Mouse (Mus musculus): ENCODE measurements around the gene Arsg.
"Not testable (repeated sequence)": the region's sequence is repeated elsewhere in the genome, so short reads cannot be mapped to it uniquely, and the experiment has no call there.

The Arsg gene

DNA sequence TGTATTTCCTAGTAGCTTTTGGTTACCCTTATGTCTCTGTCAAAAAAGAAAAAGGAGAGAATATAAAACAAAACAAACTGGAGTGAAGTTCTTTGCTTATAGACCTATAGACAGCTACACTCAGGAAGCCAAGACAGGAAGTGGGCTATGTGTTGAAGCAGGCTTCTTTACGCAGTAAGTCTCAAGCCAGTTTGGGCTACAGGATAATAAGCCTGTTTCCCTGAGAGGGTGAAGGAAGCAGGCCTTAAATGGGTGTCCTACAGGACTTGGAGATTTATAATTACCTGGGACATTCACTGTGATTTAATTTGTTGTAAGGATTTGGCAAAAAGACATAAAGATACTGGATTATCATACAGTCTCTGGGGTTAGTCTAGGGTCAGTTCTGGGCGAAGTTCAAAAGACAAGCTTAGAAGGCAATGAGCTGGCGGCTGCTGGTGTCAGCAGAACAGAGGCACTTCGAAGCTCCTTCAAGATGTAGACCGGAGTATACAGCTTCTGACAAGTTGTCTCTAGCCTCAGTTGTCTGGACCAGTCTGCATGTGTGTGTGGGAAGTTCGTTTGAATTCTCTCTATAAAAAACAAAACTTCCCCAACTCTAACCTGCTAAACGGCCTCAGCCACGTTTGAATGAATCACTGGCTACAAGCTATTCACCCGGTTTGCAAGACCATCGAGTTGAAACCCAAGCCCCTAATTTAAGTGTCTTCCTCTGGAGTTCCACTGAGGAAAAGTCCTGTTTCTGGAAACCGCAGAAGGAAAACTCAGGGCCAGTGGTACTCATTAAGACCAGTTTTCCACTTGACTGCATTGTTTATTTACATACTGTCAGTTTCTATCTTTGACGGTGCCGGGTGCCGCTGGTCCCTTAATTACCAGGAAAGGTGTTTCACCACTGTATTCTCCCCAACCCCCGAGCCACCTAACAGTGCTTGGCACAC lies 2.0 kb upstream of the Arsg start:
- no peak for DNase-seq

DNA sequence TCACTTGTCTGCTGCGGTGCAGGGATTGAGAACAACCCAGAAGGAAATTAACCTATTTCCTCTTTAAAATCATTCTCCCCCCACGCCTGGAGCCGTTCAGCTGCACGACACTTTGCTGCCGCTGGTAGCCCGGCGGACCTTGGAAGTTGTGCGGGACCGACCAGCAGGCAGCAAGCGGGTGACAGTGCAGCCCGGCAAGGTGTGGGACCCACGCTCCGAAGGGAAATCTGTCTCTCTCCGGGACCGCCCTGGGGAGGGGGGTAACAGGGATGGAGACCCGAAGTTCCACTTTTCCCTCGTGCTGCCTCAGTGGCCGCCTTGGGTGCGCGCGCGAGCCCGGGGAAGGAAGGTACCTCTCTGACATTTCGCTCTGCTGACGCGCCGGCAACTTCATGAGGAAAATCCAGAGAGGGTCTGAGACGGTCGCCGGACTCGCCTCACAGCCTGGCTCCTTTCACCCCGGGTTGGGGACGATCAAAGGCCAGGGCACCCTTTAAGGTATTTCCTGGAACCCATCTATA lies 943 bp upstream of the Arsg start:
- peak; percentile 45 for DNase-seq

DNA sequence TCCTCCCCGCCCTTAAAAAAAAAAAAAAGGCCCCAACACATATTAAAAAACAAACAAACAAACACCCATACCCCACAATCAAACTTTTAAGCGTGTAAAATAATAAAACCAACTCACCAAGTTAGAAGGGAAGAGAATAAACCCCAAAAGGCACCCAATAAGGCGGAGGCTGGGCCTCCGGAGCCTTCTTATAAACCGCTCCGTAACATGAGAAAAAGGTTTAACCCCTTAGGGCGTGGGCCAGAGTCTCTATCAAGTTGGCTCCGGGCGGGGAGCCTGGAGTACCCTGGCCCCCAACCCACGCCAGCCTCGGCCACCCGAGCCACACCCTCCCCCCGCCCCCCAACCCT lies 378 bp upstream of the Arsg start:
- DNase-seq = no peak

DNA sequence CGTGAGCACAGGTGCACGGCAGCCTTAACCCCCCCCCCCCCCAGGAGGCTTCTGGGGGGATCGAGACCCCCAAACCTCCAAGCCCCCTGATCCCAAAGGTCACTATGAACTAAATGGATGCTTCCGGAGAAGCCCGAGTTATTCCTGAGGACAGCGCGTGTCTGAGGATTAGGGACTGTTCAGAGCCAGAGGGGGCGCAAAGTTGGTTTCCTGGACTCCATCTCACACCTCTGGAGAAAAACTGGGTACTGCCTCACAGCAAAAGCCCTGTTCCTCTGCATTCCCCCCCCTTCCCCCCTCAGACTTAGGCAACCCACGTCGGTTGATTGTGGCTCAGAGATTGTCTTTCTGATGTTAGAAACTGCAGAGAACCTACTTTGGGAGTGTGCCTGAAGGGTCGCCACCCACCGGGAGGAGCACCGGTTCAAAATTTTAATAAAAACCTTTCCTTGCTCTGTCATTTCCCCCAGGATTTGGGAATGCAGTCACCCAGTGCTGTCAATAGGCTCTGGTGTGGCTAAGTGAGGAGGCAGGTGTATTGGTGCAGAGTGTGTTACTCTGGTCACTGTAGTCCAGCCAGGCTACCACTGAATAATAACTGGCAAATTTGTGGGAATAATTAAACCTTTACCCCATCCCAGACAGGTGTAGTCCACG lies 1.0 kb downstream of the Arsg start:
- no peak for DNase-seq

DNA sequence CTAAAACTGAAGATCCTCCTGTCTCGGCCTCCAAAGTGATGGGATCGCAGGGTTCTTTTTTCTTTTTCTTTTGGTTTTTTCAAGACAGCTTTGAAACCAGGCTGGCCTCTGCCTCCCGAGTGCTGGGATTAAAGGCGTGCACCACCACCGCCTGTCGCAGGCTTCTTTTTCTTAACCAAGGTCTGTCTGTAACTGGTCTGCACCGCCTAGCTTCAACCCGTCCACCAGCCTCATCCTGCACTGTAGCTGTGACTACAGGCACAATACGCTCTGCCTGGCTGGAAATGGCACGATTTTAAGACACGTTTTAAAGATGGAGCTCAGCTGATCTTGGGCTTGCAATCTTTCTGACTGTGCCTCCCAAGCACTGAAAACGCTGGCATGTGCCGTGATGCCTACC lies 1.7 kb downstream of the Arsg start:
- DNase-seq = no peak

DNA sequence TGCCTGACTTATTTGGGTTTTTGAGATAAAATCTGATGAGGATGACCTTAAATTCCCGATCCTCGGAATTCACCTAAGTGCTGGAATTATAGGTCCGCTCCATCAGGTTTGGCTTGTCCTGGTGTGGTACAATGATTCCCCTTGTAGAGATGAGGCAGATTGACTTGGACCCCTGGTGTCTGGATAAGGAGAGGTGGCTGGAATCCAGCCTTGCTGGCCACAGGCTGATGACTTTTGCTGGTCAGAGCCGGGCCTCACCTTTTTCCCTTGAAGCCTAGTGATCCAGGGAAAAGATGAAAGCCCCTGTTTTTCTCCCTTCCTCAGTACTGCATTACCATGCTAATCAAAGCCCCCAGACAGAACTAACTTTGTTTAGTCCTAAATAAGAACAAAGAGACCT lies 2.5 kb downstream of the Arsg start:
- DNase-seq = no peak

DNA sequence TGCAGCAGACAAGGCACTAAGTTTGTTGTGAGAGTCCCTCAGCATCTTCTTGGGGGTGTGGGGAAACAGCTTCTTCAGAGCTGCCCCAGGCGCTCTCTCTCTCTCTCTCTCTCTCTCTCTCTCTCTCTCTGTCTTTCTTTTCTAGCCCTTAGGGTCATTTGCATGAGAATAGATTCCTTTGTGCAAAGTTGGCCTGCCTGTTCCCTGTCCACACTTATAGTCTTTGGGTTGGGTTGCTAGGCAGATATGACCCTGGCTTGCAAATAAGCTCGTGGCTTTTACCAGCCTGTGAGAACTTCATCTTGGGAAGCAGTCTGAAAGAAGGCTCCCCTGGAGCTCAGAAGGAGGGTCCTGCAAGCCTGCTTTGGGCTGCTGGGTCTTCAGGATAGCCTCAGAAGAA lies 3.1 kb downstream of the Arsg start:
- no peak for DNase-seq

DNA sequence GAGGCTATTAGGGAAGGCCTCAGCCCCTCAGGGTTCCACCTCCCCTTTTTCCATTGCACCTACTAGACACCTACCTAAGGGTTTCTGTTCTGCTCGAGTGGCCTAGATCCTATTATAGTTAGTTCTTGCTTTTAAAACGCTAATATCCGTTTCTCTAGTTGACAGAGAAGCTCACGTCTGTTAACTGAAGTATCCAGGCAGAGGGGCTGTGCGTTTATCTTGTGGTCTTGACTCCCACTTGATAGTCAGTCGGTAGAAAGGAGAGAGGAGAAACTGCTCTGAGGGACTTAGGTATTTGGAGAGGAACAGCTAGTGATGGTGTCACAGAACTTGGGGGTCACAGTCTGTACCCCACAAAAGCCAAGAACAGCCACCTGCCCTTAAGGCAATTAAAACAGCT lies 3.5 kb downstream of the Arsg start:
- DNase-seq = no peak

DNA sequence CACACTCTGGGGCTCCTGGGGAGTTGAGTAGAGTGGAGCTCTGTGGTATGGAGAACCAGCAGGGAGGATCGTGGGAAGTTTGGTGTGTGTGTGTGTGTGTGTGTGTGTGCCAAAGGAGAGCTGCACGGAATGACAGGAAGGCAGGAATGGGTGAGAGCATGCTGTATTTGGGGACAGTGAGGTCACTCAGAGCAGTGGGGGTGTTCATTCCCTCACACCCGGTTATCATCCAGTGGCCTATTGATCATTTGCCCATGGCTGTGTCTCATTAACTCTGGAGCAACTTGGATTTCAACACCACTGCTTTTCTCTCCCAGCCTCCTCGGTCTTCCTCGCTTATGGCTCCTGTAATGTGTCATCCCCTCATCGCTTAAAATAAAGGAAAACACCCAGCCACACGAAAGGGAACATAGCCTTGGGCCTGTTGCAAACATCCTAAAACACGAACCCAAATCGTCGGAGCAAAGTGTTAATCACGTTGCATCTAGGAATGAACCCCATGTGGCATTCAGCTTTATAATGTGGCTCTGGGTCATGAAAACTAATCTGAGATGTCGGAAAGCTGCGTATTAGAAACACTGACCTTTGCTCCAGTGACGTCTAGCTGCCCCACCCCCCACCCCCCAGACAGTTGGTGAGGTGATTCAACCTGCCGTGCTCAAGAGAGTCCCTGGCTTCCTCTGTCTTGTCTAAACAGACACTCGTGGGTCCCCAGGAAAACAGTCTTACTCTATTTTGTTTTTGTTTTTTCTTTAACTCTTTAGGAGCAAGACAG lies 4.6 kb downstream of the Arsg start:
- DNase-seq = no peak

DNA sequence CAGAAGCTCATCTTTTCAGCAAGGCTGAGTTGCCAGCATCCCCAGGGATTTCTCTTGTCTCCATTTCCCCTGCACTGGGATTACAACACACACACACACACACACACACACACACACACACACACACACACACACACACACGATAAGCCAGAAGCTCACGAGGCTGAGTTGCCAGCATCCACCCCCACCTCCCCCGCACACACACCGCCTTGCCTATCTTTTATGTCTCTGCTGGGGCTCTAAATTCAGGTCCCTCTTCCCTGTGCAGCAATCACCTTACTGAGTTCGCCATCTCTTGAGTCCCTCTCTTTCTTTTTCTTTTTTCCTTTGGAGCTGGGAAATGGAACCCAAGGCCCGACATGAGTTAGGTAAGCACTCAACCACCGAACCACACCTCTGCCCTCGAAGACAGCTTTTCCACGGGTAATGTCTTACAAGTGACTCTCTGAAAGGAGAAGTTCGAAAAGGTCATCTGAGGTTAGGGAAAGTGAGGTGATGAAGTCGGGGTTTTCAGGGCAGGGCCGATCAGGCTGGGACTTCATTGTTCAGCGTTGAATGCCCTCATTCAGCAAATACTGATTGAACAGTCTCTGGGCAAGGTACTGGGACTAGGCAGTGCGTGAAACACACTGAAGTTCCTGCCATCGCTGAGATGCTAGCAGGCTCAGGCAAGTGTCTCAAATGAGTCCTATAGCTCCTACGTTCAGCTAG lies 6.6 kb downstream of the Arsg start:
- DNase-seq = no peak

DNA sequence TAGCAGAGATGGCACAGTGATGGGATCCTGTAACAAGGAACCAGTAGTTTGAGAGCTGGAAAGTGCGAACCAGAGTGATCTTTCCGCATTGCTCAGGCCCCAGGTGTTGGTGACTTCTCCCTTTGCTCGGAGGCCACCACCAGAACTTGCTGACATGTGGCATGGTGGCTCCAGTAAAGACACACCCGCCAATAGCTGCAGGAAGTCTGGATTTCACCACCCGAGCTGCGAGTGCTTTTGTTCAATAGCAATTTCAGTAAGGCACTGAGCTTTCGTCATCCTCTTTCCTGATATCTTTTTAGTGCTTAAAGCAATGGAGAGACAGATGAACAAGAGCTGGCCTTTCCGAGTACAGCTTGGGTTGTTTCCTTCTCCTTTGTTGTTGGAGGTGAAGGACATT lies 7.3 kb downstream of the Arsg start:
- no peak for DNase-seq

DNA sequence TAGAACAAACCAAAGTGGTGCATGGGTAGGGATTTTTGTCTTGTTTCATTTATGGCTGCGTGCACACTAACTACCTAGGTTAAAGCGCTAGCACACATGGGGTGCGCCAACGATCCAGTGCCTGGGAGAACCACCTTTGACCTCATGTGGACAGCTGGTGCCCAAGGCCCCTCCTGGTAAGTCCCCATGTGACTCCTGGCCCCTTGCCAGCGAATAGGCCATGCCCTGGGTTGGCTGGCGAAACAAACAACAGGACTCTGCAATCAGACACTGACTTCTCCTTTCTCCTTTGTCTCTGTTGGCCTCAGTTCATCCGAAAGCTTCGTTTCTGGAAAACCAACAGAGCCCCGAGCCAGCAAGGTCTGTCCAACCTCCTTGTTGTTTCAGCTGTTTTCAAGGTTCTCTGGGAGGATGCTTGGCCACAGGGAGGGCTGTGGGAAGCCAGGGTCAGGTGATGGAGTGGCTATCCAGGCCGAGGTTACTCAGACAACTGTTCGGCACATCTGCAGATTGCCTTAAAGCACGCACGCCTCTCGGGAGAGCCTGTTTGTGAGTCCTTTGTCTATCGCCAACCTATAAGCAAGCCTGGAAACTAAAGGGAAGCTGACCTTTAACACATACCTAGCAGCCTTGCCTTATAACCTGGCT lies 12.3 kb downstream of the Arsg start:
- DNase-seq = no peak

DNA sequence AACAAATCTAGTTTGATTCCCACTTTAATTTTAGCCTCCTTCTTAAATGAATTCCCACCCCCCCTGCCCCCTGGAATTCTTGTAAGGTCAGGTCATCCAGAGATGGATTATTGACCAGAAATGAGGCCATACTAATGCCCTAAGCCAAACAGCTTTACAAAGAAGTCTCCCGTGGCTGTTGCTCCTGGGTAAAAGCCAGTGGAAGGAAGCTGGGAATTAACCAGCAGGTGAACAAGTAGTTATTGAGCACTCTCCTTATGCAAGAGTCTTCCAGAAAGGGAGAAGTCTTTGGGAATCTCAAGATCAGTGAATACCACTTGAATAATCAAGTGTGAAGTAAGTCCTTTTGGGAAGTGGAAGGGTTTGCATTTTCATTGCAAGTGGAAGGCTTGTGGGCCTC lies 13.9 kb downstream of the Arsg start:
- no peak for DNase-seq

DNA sequence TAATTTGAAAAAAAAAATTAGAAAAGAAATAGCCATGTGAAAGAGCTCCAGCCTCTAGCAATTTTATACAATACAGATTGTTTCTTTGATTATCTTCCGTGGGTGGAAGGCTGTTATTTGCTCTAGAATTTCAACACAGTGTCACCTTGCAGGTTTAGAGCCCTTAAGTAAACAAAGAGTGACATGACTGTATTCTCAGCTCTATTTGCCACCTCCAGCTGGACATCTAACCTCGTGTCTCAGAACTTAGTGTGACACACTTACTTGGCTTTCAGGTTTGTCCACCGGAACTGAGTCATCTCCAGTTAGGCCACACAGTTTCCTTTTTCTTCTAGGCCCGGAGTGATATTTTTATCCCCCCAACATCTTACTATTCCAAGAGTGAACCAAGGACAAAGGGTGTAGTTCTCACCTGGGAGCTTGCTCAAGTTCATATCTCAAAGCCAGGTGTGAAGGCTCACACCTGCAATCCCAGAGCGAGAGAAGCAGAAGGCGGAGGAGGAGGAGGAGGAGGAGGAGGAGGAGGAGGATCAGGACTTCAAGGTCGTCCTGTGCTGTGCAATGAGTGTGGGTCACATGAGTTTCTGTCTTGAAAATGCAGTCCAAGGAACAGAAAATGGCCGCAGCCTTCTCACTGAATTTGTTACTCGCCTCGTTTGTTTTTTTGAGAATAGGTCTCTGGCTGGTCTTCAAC lies 15.0 kb downstream of the Arsg start:
- no peak for DNase-seq

DNA sequence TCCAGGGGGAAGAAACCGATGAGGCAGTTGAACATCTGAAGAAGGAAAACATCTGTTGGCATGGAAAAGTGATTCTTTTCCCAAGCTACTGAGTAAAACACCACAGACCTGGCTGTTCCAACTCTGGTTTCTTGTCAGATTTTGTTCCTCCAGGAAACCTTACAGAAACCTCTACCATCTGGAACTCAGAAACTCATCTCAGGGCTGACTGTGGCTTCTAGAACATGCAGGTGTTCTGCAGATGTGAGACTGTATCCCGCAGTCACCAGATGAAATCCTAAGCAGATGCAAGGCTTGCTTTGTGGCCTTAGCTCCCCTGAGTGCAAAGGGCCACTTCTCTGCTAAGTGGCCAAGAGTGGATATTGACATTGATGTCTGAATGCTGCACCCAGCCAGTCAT lies 16.6 kb downstream of the Arsg start:
- DNase-seq = no peak

DNA sequence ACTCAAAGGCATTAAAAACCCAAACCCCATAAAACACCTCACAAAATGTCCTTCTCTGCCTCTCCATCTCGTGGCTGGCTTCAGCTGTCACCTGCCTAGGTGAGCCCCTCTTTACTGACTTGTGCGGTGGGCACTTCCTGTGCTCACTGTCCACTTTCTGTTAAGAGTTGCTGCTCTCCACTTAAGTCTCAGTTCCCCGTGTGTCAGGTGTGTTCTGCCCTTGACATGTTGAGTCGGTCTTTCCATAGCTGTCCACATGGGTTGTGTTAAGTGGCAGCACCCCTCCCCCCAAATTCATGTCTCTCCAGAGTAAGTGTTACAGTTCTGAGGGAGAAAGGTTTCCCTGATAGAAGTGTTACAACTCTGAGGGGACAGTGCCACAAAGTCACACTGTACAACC lies 18.7 kb downstream of the Arsg start:
- DNase-seq = no peak

DNA sequence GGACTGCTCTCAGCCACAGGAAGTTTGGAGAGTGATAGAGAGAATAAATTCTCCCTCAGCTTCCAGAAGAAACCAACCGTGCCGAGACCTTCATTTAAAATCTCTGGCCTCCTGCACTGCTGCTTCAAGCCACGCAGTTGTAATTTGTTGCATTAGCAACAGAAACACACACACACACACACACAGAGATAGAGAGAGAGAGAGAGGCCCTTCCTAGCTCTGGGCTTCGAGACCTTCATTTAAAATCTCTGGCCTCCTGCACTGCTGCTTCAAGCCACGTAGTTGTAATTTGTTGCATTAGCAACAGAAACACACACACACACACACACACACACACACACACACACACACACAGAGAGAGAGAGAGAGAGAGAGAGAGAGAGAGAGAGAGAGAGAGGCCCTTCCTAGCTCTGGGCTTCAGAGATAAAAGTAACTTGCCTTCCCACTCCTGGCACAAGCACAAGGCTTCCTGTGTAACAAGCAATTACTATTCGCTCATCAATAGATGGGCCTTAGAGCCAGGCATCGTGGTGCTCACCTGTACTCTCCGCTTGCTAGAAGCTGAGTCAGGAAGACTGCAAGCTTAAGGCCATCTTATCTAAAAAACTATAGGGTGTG lies 19.8 kb downstream of the Arsg start:
- not testable (repeated sequence) for DNase-seq

DNA sequence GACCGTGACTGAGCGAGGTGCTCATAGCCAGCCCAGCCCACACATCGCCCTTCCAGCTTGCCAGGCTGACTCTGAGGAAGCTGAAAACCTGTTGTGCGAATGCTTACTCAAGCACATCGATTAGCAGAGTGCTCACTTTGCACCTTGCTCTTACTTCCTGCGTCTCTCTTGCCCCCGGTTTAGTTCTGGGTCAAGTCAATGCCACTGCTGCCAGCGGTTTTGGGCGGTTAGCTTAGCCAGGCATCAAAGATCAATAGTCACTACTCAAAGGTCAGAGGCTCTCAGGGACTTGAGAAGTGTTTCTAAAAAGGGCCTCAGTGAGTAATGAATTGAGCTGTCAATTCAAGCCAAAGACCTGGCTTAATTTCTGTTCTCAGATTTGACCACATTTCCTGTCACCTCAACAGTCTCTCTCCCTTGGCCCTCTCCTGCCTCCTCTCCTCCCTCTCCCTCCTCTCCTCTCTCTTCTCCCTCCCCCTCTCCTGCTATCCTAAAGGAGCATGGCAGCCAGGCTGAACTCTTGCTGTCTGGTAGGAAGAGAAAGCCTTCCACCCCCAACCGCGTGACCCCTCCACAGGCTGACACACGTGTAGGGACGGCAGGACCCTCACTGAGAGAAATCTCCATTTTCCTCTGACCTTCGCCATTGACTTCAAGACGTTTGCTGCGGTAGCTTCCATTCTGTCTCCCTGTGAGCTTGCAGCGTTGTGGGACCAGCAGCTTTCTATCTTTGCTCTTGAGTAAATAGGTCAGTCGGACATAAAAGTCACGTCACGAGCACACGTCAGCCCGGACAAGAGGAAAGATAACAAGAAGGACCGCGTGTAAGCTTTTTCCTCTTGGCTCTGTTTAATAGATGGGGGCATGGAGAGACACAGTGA lies 22.0 kb downstream of the Arsg start:
- DNase-seq = no peak

DNA sequence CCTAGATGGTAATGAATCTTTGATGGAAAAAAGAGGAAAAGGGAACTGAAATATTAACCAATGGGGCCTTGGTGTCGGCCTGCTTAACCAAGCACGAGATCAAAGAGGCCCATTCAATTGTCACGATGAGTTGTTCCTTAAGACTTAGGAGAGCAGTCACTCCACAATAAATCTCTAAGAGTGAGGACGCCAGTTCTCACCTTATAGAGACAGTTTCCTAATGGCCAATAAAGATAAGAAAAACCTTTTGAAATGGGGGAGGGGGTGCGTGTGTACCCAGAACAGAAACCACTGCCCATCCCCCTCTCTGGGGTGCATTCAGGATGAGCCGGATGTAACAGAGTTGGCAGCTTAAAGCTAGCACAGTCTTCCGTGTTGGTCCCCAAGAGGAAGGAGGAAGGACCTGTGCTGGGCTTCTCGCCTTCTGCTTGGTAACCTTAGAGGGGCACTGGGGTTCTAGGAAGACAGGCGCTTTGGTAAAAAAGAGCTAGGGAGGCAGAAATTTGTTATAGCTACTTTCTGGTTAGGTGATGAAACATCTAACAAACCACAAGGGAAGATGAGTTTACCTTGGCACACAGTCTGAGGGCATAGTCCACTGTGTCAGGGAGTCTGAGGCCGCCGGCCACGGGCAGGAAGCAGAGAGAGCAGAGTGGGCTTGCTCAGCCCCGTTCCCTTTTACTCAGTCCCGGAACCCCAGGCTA lies 22.7 kb downstream of the Arsg start:
- no peak for DNase-seq

Data from cerebellum, adult 11 months (tissue).